Mouse (Mus musculus) adrenal gland, adult 2 months (tissue): ENCODE results near the gene Nhej1. TPM values are rescaled to one million over a fixed set of nuclear protein-coding genes. Genes with fewer than 3 reads are reported as not detected.

Experiments
- DNase-seq: peaks from one replicate; pipeline ENCODE4 v3.0.0; 2021
- polyA plus RNA-seq: library from polyadenylated mRNA; depleted of rRNA; stranded (reverse); fragments of >200 nt; gene quantifications from 2 replicates; pipeline ENCODE4 v1.2.3, GENCODE M21; 2012; rRNA removed
- total RNA-seq, 2 experiments: library from RNA; stranded (reverse); gene quantifications; 2 replicates each; pipeline ENCODE4 v1.2.3; 2021

The Nhej1 gene
- total and polyA plus RNA-seq, 3 experiments = 3.5 to 8.8 (median 5.7) TPM

- DNase-seq = no peak
Measured at GRCm38 (mm10) chr1:74927621-74928296, 197.2 kb downstream of the Nhej1 start.

GRCm38 (mm10) chr1:74926721-74927120 is 198.3 kb downstream of the Nhej1 start:
- DNase-seq = peak; percentile 63

GRCm38 (mm10) chr1:74924464-74924863 is 200.5 kb downstream of the Nhej1 start:
- DNase-seq = no peak

Other genes with a start within 250 kb of the Nhej1 start
- gene Fev, start 239.8 kb downstream of the Nhej1 start, total RNA-seq = 1 to 10 TPM; 1.3 to 2.0 TPM
- 1.8 and 3.1 TPM in 2 replicates for gene Fev, start 239.8 kb downstream of the Nhej1 start, polyA plus RNA-seq
- gene Cryba2, start 232.1 kb downstream of the Nhej1 start, total RNA-seq = 1 to 10 TPM in 1 of 2 experiments, under 1 TPM in 1; 0.52 to 1.8 TPM
- gene Cryba2, start 232.1 kb downstream of the Nhej1 start, polyA plus RNA-seq = 0.55 and 0.85 TPM in 2 replicates
- under 1 TPM in 1 of 2 experiments, not detected in 1; 0.07 TPM for gene Cfap65, start 189.6 kb downstream of the Nhej1 start, total RNA-seq
- 0.02 and 0.04 TPM in 2 replicates for gene Cfap65, start 189.6 kb downstream of the Nhej1 start, polyA plus RNA-seq
- under 1 TPM in 1 of 2 experiments, not detected in 1; 0.31 TPM for gene Ihh, start 173.5 kb downstream of the Nhej1 start, total RNA-seq
- 0.03 and 0.32 TPM in 2 replicates for gene Ihh, start 173.5 kb downstream of the Nhej1 start, polyA plus RNA-seq
- under 1 TPM; 0.23 to 0.41 TPM for gene Slc23a3, start 8.7 kb upstream of the Nhej1 start, total RNA-seq
- 0.36 and 0.46 TPM in 2 replicates for gene Slc23a3, start 8.7 kb upstream of the Nhej1 start, polyA plus RNA-seq
- 10 to 100 TPM; 27.3 to 33.9 TPM for gene Cnppd1, start 17.5 kb upstream of the Nhej1 start, total RNA-seq
- gene Cnppd1, start 17.5 kb upstream of the Nhej1 start, polyA plus RNA-seq = 36.3 and 37.6 TPM in 2 replicates
- gene Retreg2, start 17.6 kb upstream of the Nhej1 start, total RNA-seq = 100 to 1,000 TPM in 1 of 2 experiments, 10 to 100 TPM in 1; 80.4 to 101 TPM
- 127 and 143 TPM in 2 replicates for gene Retreg2, start 17.6 kb upstream of the Nhej1 start, polyA plus RNA-seq
- gene Zfand2b, start 43.4 kb upstream of the Nhej1 start, total RNA-seq = 10 to 100 TPM; 33.1 to 36.8 TPM
- 63.1 and 68.5 TPM in 2 replicates for gene Zfand2b, start 43.4 kb upstream of the Nhej1 start, polyA plus RNA-seq
- gene Abcb6, start 55.2 kb upstream of the Nhej1 start, total RNA-seq = 10 to 100 TPM; 24.2 to 31.7 TPM
- 23.2 and 23.3 TPM in 2 replicates for gene Abcb6, start 55.2 kb upstream of the Nhej1 start, polyA plus RNA-seq
- gene Ankzf1, start 67.0 kb upstream of the Nhej1 start, total RNA-seq = 10 to 100 TPM; 14.1 to 14.4 TPM
- 11.5 and 13.3 TPM in 2 replicates for gene Ankzf1, start 67.0 kb upstream of the Nhej1 start, polyA plus RNA-seq
- 10 to 100 TPM; 41.7 to 44.5 TPM for gene Atg9a, start 67.0 kb upstream of the Nhej1 start, total RNA-seq
- gene Atg9a, start 67.0 kb upstream of the Nhej1 start, polyA plus RNA-seq = 78.5 and 89.9 TPM in 2 replicates
- 10 to 100 TPM; 16.0 to 23.1 TPM for gene Glb1l, start 85.6 kb upstream of the Nhej1 start, total RNA-seq
- 7.4 and 7.7 TPM in 2 replicates for gene Glb1l, start 85.6 kb upstream of the Nhej1 start, polyA plus RNA-seq
- gene Stk16, start 85.6 kb upstream of the Nhej1 start, total RNA-seq = 100 to 1,000 TPM; 106 to 109 TPM
- gene Stk16, start 85.6 kb upstream of the Nhej1 start, polyA plus RNA-seq = 228 and 249 TPM in 2 replicates
- 10 to 100 TPM; 55.4 to 73.0 TPM for gene Tuba4a, start 94.7 kb upstream of the Nhej1 start, total RNA-seq
- 10.8 and 11.2 TPM in 2 replicates for gene Tuba4a, start 94.7 kb upstream of the Nhej1 start, polyA plus RNA-seq
- not detected for gene A630095N17Rik, start 106.9 kb upstream of the Nhej1 start, total RNA-seq
- gene A630095N17Rik, start 106.9 kb upstream of the Nhej1 start, polyA plus RNA-seq = not detected in 2 replicates
- gene Dnajb2, start 111.2 kb upstream of the Nhej1 start, total RNA-seq = 100 to 1,000 TPM in 1 of 2 experiments, 10 to 100 TPM in 1; 89.1 to 111 TPM
- gene Dnajb2, start 111.2 kb upstream of the Nhej1 start, polyA plus RNA-seq = 52.8 and 58.4 TPM in 2 replicates
- 10 to 100 TPM; 43.6 to 83.6 TPM for gene Ptprn, start 139.3 kb upstream of the Nhej1 start, total RNA-seq
- gene Ptprn, start 139.3 kb upstream of the Nhej1 start, polyA plus RNA-seq = 41.5 and 52.0 TPM in 2 replicates
- gene Resp18, start 153.2 kb upstream of the Nhej1 start, total RNA-seq = 100 to 1,000 TPM; 127 to 192 TPM
- gene Resp18, start 153.2 kb upstream of the Nhej1 start, polyA plus RNA-seq = 46.3 and 69.6 TPM in 2 replicates
- gene Dnpep, start 192.8 kb upstream of the Nhej1 start, total RNA-seq = 100 to 1,000 TPM in 1 of 2 experiments, 10 to 100 TPM in 1; 85.2 to 100 TPM
- 149 and 179 TPM in 2 replicates for gene Dnpep, start 192.8 kb upstream of the Nhej1 start, polyA plus RNA-seq
- gene Des, start 235.1 kb upstream of the Nhej1 start, total RNA-seq = 10 to 100 TPM; 16.6 to 31.8 TPM
- 17.2 and 18.6 TPM in 2 replicates for gene Des, start 235.1 kb upstream of the Nhej1 start, polyA plus RNA-seq